Mouse (Mus musculus) hindlimb bud, embryonic 11.5 days (tissue): ENCODE data around the gene Rfx7.

Experiments
- DNase-seq: peaks from one replicate; pipeline ENCODE4 v3.0.0-alpha.2; 2012; ENCODE audit warnings: low read depth, low spot score; ENCODE audit errors: extremely low spot score

Gene Rfx7

GRCm38 (mm10) chr9:72531996-72532380 is at the start of gene Rfx7:
TSS of gene Rfx7 (plus strand) at chr9:72532240.
- DNase-seq = no peak

GRCm38 (mm10) chr9:72488523-72488922 is 43.5 kb upstream of the Rfx7 start:
- DNase-seq = no peak

GRCm38 (mm10) chr9:72489131-72489530 is 42.9 kb upstream of the Rfx7 start:
- DNase-seq = no peak

- DNase-seq = peak; percentile 76
Observed at GRCm38 (mm10) chr9:72491559-72492193, 40.4 kb upstream of the Rfx7 start.

GRCm38 (mm10) chr9:72492194-72492565 is 39.9 kb upstream of the Rfx7 start, which contains the start of gene Tex9:
TSS of gene Tex9 (minus strand) at chr9:72492212.
- no peak for DNase-seq

- DNase-seq = no peak
Observed at GRCm38 (mm10) chr9:72493465-72493864, 38.6 kb upstream of the Rfx7 start.

- DNase-seq = no peak
Observed at GRCm38 (mm10) chr9:72493984-72494685, 37.9 kb upstream of the Rfx7 start.

- no peak for DNase-seq
Observed at GRCm38 (mm10) chr9:72496691-72497090, 35.3 kb upstream of the Rfx7 start.

- DNase-seq = no peak
Observed at GRCm38 (mm10) chr9:72497171-72497570, 34.9 kb upstream of the Rfx7 start.

GRCm38 (mm10) chr9:72512229-72512981 is 19.6 kb upstream of the Rfx7 start:
- no peak for DNase-seq

- DNase-seq = no peak
Observed at GRCm38 (mm10) chr9:72515366-72515765, 16.7 kb upstream of the Rfx7 start.

- no peak for DNase-seq
Observed at GRCm38 (mm10) chr9:72519246-72519645, 12.8 kb upstream of the Rfx7 start.

- no peak for DNase-seq
Observed at GRCm38 (mm10) chr9:72520849-72521248, 11.2 kb upstream of the Rfx7 start.

GRCm38 (mm10) chr9:72526091-72526490 is 5.9 kb upstream of the Rfx7 start:
- no peak for DNase-seq

- peak; percentile 91 for DNase-seq
Observed at GRCm38 (mm10) chr9:72530237-72530636, 1.8 kb upstream of the Rfx7 start.

- peak; percentile 16 for DNase-seq
Observed at GRCm38 (mm10) chr9:72530824-72531223, 1.2 kb upstream of the Rfx7 start.

GRCm38 (mm10) chr9:72531291-72531995 is 597 bp upstream of the Rfx7 start:
- DNase-seq = peak; percentile 69

GRCm38 (mm10) chr9:72532381-72533088 is 495 bp downstream of the Rfx7 start:
- DNase-seq = no peak

GRCm38 (mm10) chr9:72533089-72533415 is 1.0 kb downstream of the Rfx7 start:
- no peak for DNase-seq

- DNase-seq = no peak
Observed at GRCm38 (mm10) chr9:72534985-72535384, 2.9 kb downstream of the Rfx7 start.

GRCm38 (mm10) chr9:72535394-72535793 is 3.4 kb downstream of the Rfx7 start:
- DNase-seq = no peak
